Mouse (Mus musculus): ENCODE measurements around the gene Ccl8.

The Ccl8 gene

DNA sequence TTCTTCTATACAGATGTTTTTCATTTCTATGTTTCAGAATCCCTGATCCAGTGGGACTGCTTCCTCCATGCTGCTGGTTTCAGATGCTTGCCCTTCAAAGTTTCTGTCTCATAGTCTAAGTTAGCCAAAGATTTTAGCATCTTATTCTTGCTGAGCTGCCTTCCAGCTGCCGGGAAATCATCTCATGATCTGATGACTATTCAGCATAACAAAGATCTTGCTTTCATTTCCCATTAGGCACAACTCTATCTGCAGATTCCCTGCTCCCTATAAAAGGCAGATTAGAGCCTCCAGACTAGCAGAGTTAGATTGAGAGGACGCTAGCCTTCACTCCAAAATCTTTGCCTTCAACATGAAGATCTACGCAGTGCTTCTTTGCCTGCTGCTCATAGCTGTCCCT is at the start of gene Ccl8:
TSS of gene Ccl8 (plus strand) at position 301 of the 400 bp plus-strand sequence.
- 81% methylated on average over 3 of the region's 3 CpGs for WGBS

DNA sequence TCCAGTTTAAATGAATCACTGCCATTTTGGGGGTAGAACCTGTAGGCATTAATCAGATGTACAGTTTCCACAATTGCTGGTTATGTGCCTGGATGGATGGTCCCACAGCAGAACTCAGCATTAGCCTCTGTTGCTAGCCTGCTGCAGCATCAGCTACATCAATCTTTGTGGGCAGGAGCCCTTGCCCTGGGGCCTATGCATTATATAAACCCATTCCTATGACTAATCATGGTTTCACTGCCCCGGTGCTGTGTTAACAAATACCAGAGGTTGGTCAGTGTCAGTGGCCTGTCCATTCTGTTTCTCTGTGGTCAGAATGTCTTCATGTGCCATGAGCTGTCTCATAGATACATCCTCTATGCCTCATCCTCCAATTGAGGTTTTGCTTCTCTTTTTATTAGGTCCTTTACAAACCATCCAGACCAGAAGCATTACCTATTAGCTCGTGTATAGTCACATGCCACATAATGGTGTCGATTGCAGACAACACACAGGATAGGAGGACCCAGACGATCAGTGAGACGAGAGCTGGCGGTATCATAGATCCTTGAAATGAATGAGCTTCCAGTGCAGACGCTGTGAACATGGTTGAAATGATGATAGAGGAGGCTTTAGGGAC is 47.9 kb upstream of the Ccl8 start:
- WGBS: 88% methylated on average over 7 of the region's 7 CpGs

DNA sequence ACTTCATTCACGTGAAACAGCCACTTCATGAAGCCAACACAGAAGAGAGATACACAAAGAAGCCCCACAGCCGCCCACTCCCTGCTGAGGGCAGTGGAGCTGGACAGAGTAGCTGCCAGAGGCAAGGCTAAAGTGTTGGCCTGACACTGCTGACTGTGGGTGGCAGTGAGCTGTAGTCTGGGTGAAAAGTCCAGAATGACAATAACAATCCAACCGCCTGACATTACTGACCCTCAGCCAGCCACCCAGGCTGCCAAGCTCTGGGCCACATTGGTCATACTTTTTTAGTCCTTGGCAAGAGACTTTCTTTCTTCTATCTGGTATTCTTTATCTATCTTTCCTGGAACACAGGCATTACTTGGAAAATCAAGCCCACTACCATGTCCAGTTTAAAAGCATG is 43.9 kb upstream of the Ccl8 start:
- 83% methylated on average over 3 of the region's 3 CpGs for WGBS

DNA sequence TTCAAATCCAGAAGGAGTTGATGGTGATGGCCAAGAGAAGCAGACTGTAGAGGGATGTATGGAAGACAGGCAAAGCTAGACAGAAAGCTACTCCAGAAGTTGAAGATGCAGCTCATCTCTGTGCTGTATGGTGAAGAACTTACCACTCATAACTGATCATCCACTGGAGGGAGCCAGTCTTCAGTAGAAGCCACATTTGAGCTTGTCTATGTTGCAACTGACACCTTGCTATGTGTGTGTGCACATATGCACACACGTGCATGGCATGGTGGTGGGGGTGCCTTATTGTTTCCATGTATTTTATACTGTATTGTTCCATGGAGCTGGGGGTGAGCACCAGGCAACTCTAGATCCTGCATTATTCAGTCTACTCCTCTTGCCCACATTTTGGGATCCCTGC is 42.6 kb upstream of the Ccl8 start:
- 79% methylated on average over 1 of the region's 1 CpGs for WGBS

DNA sequence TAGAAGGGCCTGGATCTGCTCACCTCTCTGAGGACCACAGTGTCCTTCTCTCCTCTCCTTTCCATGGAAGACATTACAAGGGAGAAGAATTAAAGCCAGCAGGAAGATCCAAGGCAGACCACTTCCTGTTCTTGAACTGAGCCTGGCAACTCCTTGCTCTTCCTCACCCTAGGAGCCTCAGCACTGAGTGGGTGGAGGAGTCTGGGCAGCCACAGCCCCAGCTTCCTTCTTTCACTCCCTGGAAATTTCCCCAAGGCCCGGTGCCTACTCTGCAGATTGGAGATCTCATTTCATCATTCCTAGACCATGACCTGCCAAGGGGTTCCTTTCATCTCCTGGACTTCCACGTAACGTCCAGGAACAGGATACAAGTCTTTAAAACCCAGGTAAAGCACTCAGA is 42.0 kb upstream of the Ccl8 start:
- WGBS: 88% methylated on average over 3 of the region's 3 CpGs

DNA sequence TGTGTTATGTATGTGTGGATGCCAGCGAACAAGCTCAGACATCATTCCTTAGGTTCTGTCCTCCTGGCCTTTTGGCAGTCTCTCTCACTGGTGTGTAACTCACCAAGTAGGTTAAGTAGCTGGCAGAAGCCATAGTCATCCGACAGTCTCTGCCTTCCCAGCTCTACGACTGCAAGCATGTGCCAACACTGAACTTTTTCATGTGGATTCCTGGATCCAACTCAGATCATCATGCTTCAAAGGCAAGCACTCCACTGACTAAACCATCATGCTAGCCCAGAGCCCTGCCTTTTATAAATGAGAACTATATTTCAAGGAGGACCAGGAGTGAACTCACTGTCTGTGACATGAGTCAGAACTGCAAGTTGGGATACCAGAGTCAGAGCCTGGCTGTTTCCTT is 41.3 kb upstream of the Ccl8 start:
- WGBS: 80% methylated on average over 3 of the region's 3 CpGs

DNA sequence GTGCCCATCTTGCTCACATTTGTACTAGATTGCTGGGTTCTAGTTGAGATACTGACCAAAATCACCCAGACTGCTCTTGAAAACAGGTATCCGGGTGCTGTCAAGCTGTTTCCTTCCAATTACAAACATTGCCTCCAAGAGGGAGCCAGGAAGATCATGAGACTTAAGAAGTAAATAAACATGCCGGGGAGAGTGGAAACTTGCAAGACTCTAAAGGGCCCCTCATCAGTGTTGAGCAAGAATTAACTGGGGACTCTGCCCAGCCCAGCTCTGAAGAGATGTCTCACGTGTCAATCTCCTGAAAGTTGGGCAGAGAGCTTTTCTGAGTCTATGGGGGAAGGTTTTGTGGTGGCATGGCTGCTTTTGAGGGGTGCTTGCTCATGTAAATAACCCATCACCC is 38.0 kb upstream of the Ccl8 start:
- WGBS: 85% methylated on average over 3 of the region's 3 CpGs

DNA sequence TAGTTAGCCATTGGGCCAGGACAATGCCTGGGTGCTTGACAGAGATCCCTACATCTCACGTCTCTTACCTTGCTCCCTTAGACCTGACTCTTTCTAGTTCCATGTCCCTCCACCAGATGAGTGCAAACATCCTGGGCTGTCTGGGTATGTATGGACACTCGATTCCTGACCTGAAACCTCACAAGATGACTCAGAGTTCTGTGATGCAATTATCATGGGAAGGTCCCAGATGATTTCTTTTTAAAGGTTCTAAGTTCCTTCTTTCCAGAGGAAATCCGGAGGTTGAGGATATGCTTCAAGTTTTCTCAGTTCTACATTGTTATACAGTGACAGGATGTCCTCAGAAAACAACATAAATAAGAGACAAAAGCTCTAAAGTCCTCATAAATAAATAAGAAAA is 34.1 kb upstream of the Ccl8 start:
- 78% methylated on average over 3 of the region's 3 CpGs for WGBS

DNA sequence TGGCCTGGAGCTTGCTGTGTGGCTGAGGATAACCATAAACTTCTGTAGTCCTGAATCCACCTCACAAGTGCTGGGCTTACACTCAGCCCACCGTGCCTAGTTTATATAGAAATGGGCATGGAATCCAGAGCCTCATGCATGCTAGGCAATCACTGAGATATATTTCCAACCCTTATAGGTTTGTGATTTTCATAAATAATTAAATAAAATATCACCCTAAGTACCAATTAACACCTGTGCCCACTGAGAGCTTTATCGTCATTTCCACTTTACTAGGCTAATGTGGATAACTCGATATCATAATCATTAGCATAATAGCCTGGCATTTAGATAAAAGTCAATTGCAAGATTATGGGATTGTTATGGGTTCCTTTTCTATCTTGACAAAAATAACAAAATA is 30.6 kb upstream of the Ccl8 start:
- 92% methylated on average over 3 of the region's 3 CpGs for WGBS

DNA sequence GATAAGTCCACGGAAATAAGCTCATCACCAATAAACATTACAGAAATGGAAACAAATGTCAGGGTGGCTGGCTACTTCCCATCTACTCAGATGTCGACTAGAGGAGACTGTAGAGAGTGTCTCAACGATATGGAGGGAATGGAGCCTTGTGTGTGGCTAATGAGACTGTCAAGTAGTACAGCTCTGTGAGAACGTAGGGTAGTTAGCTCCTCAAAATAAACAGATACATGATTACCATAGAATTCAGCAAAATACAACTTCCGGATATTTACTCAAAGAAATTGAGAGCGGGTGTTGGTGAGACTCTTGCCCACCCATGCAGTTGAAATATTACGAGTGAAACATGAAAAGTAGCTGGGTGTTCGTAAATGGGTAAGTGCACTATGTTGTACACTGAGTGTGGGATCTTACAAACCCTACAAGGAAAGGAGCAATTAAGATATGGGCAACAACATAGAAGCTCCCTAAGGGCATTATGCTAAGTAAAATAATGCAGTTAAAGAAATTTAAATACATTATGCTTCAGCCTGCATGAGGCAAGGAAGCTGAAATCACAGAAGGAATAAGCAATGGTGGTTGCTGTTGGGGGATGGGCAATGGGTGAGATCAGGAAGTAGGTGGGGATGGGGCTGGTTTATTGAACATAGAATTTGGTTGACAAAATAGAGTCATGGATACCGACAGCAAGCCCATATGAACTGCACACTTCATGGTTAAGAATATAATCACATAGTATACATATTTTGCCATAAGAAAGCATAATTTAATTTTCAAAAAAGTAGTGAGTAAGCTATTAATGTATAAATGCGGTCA is 15.3 kb upstream of the Ccl8 start:
- WGBS: 79% methylated on average over 10 of the region's 10 CpGs

DNA sequence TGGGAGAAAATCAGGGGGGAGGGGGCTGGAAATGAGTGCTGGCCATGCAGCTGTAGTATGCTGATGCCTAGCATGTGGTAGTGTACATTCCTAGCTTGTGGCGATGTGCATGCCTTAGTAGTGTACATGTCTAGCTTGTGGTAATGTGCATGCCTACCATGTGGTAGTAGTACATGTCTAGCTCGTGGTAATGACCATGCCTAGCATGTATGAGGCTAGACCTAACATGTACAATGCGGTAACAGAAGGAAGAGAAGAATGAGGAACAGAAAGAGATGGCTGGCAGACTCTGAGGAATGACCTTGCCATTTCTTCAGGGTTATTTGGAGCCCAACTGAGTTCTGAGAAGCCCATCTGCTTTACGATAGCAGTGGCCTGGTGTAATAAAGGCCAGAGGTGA is 13.9 kb upstream of the Ccl8 start:
- 88% methylated on average over 4 of the region's 4 CpGs for WGBS

DNA sequence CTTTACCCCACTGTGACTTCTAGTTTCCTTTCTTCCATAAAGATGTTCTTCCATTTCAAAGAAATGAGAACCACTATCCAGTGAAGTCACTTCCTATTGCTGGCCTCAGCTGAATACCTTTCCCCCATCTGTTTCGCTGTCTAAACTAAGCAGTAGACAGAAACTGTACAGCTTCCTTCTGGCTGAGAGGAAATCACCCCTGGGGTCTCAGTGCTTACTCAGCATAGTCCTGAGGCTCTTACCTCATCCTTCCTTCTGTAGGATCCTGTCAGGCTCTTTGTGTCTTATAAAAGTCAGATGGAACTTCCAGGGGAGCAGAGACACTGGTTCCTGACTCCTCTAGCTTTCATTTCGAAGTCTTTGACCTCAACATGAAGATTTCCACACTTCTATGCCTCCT is 13.5 kb upstream of the Ccl8 start, which contains the start of gene Ccl12:
TSS of gene Ccl12 (plus strand) at position 317 of the 400 bp plus-strand sequence.
- WGBS: 71% methylated on average over 2 of the region's 2 CpGs

DNA sequence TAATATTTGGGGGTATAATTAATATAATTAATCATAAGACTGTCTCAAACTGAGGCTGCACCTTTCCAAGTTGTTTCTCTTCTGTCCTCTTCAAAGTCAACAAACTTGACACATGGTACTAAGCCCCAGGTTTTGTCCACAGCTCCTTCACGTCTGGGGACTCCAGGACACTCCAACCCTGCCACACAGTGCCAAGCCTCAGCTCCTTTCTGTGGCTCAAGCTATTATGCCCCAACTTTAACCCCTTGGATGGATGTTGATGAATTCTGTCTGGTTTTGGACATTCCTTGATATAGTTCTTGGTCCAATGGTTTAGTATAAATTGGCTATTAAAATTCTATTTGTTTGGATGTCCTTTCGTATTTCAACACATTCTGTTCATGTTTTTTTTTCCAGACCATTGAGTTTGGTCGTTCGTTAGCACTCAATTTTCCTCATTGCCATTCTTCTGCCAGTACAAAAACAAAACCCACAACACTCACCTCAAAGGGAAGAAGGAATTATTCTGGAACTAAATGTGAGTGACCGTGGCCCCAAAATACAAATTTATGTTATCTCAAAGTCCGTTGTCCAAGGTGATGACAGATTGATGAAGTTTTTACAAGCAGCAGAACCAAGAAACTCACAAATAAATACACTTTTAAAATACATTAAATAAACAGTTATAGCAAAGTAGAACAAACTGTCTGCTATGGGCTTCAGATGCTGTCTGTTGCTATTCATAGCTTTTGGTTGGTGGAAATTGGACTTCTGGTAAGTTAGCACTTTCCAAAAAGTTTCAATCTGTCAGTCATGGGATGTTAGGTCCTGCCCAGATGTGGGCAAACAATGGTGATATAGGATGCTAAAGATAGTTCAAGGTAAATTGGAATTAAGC is 4.4 kb upstream of the Ccl8 start:
- WGBS: 64% methylated on average over 6 of the region's 6 CpGs

DNA sequence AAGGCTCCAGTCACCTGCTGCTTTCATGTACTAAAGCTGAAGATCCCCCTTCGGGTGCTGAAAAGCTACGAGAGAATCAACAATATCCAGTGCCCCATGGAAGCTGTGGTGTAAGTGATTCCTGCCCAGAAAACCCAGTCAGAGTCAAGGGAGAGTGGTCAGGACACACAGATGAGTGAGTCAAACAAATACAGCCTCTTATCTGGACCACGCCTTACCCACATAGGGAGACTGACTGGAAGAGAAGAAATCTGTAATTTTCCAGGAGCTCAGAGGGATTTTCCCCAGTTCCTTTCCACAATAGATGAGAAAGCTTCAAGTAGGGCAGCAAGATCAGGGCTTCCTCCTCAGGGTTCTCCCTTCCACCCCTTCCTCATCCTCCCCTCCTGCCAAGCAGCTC is 1.1 kb downstream of the Ccl8 start:
- WGBS: 93% methylated on average over 3 of the region's 3 CpGs

DNA sequence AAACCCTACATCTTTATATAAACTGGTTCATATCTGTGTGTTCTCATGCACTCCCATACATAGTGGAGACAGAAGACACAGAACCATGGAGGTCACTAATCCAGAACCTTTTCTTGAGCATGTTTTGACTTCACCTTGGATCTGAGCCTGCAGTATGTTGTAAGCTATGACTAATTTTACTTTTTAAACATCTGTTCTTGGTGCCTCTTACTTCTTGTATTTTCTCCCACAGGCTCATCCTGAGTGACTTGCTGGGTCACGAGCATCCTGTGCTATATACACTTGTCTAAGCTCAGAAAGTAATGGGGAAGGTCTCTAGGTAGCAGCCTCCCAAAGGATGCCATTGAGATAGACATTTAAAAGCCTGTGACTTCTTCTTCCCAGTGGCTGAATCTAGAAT is 18.0 kb downstream of the Ccl8 start:
- WGBS: 65% methylated on average over 1 of the region's 1 CpGs

DNA sequence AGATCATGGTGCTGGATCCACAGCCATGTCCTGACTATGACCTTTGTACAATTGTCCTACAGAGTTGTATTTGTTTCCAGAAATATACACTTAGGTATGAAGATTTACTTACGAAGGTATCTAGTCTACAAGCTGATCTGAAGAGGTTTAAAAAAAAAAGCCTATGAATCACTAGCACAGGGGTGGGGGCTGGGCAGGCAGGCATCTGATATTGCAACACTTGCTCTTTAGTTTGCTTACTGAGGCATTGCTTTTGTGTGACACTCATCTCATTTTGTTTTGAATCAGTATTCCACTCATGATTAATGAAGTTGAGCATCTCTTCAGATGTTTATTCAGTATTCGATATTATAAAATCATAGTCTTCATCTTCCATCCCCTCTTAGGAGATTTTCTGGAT is 21.2 kb downstream of the Ccl8 start:
- 94% methylated on average over 2 of the region's 2 CpGs for WGBS

DNA sequence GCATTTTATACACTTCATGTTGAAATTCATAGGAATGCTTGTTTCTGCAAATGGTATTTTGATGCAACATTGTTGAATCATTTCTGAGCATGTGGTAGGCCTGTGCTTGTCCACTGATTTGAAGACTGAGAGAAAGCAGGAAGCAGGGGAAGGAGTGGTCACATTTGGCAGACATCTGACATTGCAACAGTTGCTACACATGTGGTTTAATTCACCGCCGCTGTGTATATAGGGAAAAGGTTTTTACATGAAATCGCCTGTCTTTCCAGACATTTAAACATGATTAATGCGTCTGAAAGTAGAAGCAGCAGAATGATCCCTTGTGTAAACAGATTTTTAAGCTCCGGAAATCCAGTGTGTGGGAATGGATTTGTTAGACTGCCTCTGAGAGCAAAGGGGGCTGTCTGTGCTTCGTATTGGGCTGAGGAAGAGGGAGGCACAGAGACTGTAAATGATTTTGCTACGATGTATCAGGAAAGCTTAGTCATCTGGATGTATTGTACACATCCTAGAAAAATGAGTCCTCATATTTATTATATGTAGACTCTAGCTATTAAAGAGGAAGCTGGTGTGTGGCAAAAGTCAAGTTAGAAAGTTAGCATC is 24.6 kb downstream of the Ccl8 start:
- WGBS: 65% methylated on average over 7 of the region's 7 CpGs

DNA sequence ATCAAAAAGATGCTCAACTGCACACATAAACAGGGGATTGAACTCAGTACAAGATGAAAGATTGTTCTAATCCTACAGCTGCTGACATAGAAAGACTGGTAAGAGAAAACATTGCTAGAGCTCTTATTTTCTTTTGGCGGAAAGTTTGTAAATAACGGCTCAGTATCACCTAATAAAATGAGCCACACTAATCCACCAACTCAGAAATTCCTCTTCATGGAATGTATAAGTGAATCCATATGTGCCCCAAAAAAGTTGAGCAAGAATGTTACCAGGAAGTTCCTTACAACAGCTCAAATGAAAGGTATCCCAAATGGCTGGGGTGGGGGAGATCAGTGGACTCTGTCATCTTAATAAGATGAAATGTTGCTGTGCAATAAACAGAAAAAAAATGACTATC is 44.1 kb downstream of the Ccl8 start:
- WGBS: 95% methylated on average over 2 of the region's 2 CpGs

DNA sequence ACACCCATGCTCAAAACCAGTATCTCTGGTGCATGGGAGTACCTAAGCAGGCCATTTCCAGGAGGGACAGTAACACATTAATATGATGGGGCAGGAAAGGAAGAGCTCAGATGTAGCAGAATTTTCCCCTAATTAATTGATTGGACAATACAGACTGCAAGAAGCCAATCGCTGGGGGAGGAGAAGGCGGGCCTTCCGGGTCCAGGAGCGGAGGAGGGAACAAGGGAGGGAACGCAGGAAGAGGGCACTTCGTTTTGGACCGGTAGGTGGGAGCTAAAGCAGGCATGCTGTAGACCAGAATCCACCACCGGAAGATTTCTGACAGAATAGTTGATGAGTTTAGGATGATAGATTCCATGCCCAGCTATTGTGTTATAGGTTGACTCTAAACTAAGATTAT is 48.3 kb downstream of the Ccl8 start:
- 83% methylated on average over 8 of the region's 8 CpGs for WGBS
